Mouse (Mus musculus) lung, adult 2 months (tissue): ENCODE results near the gene Lrrc74b. TPM values are rescaled to one million over a fixed set of nuclear protein-coding genes. Genes with fewer than 3 reads are reported as not detected.
"Not testable (repeated sequence)": the region's sequence is repeated elsewhere in the genome, so short reads cannot be mapped to it uniquely, and the experiment has no call there.

ENCODE experiments used
- DNase-seq: peaks from one replicate; pipeline ENCODE4 v3.0.0; 2022
- H3K4me1 ChIP-seq: fragments of 200-500 bp; 2 replicates; pipeline ENCODE4 v1.6.1; 2011; ENCODE audit warnings: low read length; ENCODE audit not compliant: control insufficient read depth, insufficient read depth
- H3K4me3 ChIP-seq: fragments of 200-500 bp; replicated peaks from 2 replicates; pipeline ENCODE3; 2011; ENCODE audit warnings: low read depth, mild to moderate bottlenecking, control low read depth, low read length; ENCODE audit errors: extremely low read depth
- CTCF ChIP-seq: fragments of 200-500 bp; IDR thresholded peaks from 2 replicates; pipeline ENCODE4 v1.5.1; 2011; ENCODE audit warnings: mild to moderate bottlenecking, low read length, control low read depth; ENCODE audit not compliant: insufficient read depth
- POLR2A ChIP-seq: fragments of 200-500 bp; IDR thresholded peaks from 2 replicates; pipeline ENCODE4 v1.6.1; 2011; ENCODE audit warnings: low read depth, mild to moderate bottlenecking, control low read depth, low read length, borderline replicate concordance; ENCODE audit errors: extremely low read depth
- WGBS: fragments of 180-500 bp; shearing (Covaris S2); methylation state at CpG from one replicate; pipeline ENCODE4 v1.1.7; 2018; 5-methylcytosine and 5-hydroxymethylcytosine counted together
- polyA plus RNA-seq: library from polyadenylated mRNA; depleted of rRNA; stranded (reverse); fragments of >200 nt; gene quantifications from 2 replicates; pipeline ENCODE4 v1.2.3, GENCODE M21; 2012

Gene Lrrc74b
- polyA plus RNA-seq, 1 experiment = 9.5 TPM

GRCm38 (mm10) chr16:17556180-17556579 is 4.9 kb downstream of the Lrrc74b start:
- no peak for TF ChIP-seq POLR2A
- TF ChIP-seq CTCF = no peak

GRCm38 (mm10) chr16:17554702-17555101 is 6.3 kb downstream of the Lrrc74b start:
- not testable (repeated sequence) for H3K4me3 ChIP-seq, H3K4me1 ChIP-seq, DNase-seq
- 34% methylated on average over 4 of the region's 4 CpGs for WGBS

More at GRCm38 (mm10) chr16:17556180-17556579, 4.9 kb downstream of the Lrrc74b start:
- Histone ChIP-seq H3K4me3 (no peak overlapping the region), H3K4me1 (no peaks in the 10 kb centered on the region)
- no peak for DNase-seq
- WGBS = 77% methylated on average over 4 of the region's 4 CpGs

GRCm38 (mm10) chr16:17553910-17554685 is 6.9 kb downstream of the Lrrc74b start:
- 11% methylated on average over 18 of the region's 18 CpGs for WGBS
- TF ChIP-seq POLR2A = peak; percentile 70; the same call in 1 of the 2 replicates
- no peak for TF ChIP-seq CTCF
- DNase-seq = peak; percentile 74
- Histone ChIP-seq H3K4me1 (no peaks in the 10 kb centered on the region), H3K4me3 (peak overlapping the region; percentile 4)

GRCm38 (mm10) chr16:17552837-17553236 is 8.2 kb downstream of the Lrrc74b start:
- TF ChIP-seq POLR2A = no peak
- 62% methylated on average over 7 of the region's 7 CpGs for WGBS

GRCm38 (mm10) chr16:17542632-17543031 is 18.4 kb downstream of the Lrrc74b start:
- Histone ChIP-seq H3K4me3 (no peak overlapping the region), H3K4me1 (no peaks in the 10 kb centered on the region)
- WGBS = 65% methylated on average over 2 of the region's 2 CpGs
- DNase-seq = no peak
- TF ChIP-seq POLR2A (no peak), CTCF (no peak)

More at GRCm38 (mm10) chr16:17552837-17553236, 8.2 kb downstream of the Lrrc74b start:
- H3K4me1 ChIP-seq = no peaks in the 10 kb centered on the region
- no peak overlapping the region for H3K4me3 ChIP-seq
- no peak for DNase-seq

- no peak for DNase-seq
- 93% methylated on average over 3 of the region's 3 CpGs for WGBS
- 0 out of 2 replicates have a peak, but pooled peaks cover under 1% of the 10 kb centered on the region for H3K4me1 ChIP-seq
- no peak overlapping the region for H3K4me3 ChIP-seq
- TF ChIP-seq CTCF (no peak), POLR2A (no peak)
Measured at GRCm38 (mm10) chr16:17536584-17536983, 24.5 kb downstream of the Lrrc74b start.

- no peak for DNase-seq
- WGBS = 69% methylated on average over 14 of the region's 14 CpGs
- TF ChIP-seq CTCF = no peak
Measured at GRCm38 (mm10) chr16:17532676-17533329, 28.2 kb downstream of the Lrrc74b start.

GRCm38 (mm10) chr16:17532271-17532670 is 28.8 kb downstream of the Lrrc74b start:
- peaks cover 6% of the 10 kb centered on the region for H3K4me1 ChIP-seq
- 52% methylated on average over 4 of the region's 4 CpGs for whole genome bisulfite sequencing
- no peak overlapping the region for H3K4me3 ChIP-seq
- no peak for DNase-seq
- TF ChIP-seq CTCF = 0 out of 2 replicates have a peak, but pooled peaks have one; percentile 12
- no peak for TF ChIP-seq POLR2A

More at GRCm38 (mm10) chr16:17532676-17533329, 28.2 kb downstream of the Lrrc74b start:
- Histone ChIP-seq H3K4me1 (peaks cover 6% of the 10 kb centered on the region), H3K4me3 (no peak overlapping the region)

- WGBS = under 1% methylated on average over 67 of the region's 67 CpGs
- DNase-seq = peak; percentile 97
- TF ChIP-seq CTCF = no peak
- peak; percentile 93 for TF ChIP-seq POLR2A
Measured at GRCm38 (mm10) chr16:17530640-17531288, 30.3 kb downstream of the Lrrc74b start, which contains the start of gene Thap7. Thap7 (minus strand) TSS chr16:17531136.

More at GRCm38 (mm10) chr16:17530640-17531288, 30.3 kb downstream of the Lrrc74b start, which contains the start of gene Thap7:
- peaks cover 6% of the 10 kb centered on the region for H3K4me1 ChIP-seq
- H3K4me3 ChIP-seq = peak within 1 kb of the TSS; percentile 88
